14 mouse cellular contexts compared by ENCODE assay signal in genomic region chr8:117287966-117288365, GRCm38 (mm10). TPM values are rescaled to one million over a fixed set of nuclear protein-coding genes. Genes with fewer than 3 reads are reported as not detected.
DNase-seq lines count a peak whose midpoint lies in the region; ATAC-seq and TF ChIP-seq lines count a peak whose summit lies in the region.
"Had no signal": no experiment of that assay in that cellular context is flagged by ENCODE, and none has a peak within 500 bp of the region (broad histone marks: within the 10 kb centered on the region; RNA-seq: fewer than 3 reads in every experiment).

No protein-coding gene starts in this region.

- no peak for TF ChIP-seq POLR2A in spleen, adult 2 months (IDR thresholded peaks at IDR 0.05; ENCODE audit: low read depth, low read length)

- WGBS in spleen, adult 2 months, result 20% methylated on average over 8 of the region's 8 CpGs
- 46% methylated on average over 8 of the region's 8 CpGs for WGBS in lung, postnatal 0 days
- 92% methylated on average over 8 of the region's 8 CpGs for WGBS in midbrain, embryonic 14.5 days
- WGBS in hindbrain, embryonic 11.5 days, result 78% methylated on average over 8 of the region's 8 CpGs

- TF ChIP-seq EP300 in lung, postnatal 0 days (IDR thresholded peaks at IDR 0.05), result no peak

- no peaks in the 10 kb centered on the region for H3K27me3 ChIP-seq in spleen, adult 2 months (ENCODE audit: control insufficient read depth, insufficient read depth, low read length)
- no peaks in the 10 kb centered on the region for H3K27me3 ChIP-seq in lung, postnatal 0 days (replicated peaks; ENCODE audit: insufficient read depth, low read length)
- no peaks in the 10 kb centered on the region for H3K27me3 ChIP-seq in midbrain, embryonic 14.5 days (ENCODE audit: control insufficient read depth, insufficient read depth, low read length)
- no peaks in the 10 kb centered on the region for H3K27me3 ChIP-seq in hindbrain, embryonic 11.5 days (ENCODE audit: control insufficient read depth, insufficient read depth, low read length)
- H3K27me3 ChIP-seq: heart, embryonic 15.5 days; liver, embryonic 13.5 days had no signal

- H3K9ac ChIP-seq in lung, postnatal 0 days (replicated peaks; ENCODE audit: low read depth), result no peak overlapping the region
- H3K9ac ChIP-seq in midbrain, embryonic 14.5 days (replicated peaks; ENCODE audit: low read length), result no peak overlapping the region
- H3K9ac ChIP-seq in hindbrain, embryonic 11.5 days (ENCODE audit: low read depth, low read length), result no peak overlapping the region
- H3K9ac ChIP-seq: heart, embryonic 15.5 days; liver, embryonic 13.5 days had no signal

- H3K36me3 ChIP-seq in spleen, adult 2 months (ENCODE audit: control insufficient read depth, insufficient read depth, low read length), result no peaks in the 10 kb centered on the region
- no peaks in the 10 kb centered on the region; the same call in 1 of the 2 replicates for H3K36me3 ChIP-seq in lung, postnatal 0 days (ENCODE audit: insufficient read depth, low read length)
- peaks cover 4% of the 10 kb centered on the region for H3K36me3 ChIP-seq in midbrain, embryonic 14.5 days (ENCODE audit: control insufficient read depth, insufficient read depth, low read length)
- H3K36me3 ChIP-seq in hindbrain, embryonic 11.5 days (ENCODE audit: control insufficient read depth, insufficient read depth, low read length), result no peaks in the 10 kb centered on the region; the same call in 1 of the 2 replicates
- H3K36me3 ChIP-seq: heart, embryonic 15.5 days had no signal

- peak; percentile 32 for DNase-seq in adrenal gland, postnatal 10 days
- no peak for DNase-seq in adrenal gland, adult 18-20 months (ENCODE audit: low spot score in 2 of 2)
- peak in 1 of 2 experiments; percentile 41 for DNase-seq in spleen, adult 2 months (ENCODE audit: low read depth in 1 of 2, low spot score in 2 of 2)
- no peak for DNase-seq in spleen, postnatal 10 days (ENCODE audit: low spot score in 2 of 2)
- peak; percentile 74 for DNase-seq in lung, postnatal 0 days (ENCODE audit: low spot score)
- DNase-seq in midbrain, embryonic 14.5 days, result no peak
- DNase-seq in hindbrain, embryonic 11.5 days (ENCODE audit: low spot score), result no peak
- DNase-seq: cerebellum, adult 11 months; liver, embryonic 13.5 days; thymus, postnatal 36 days had no signal

- ATAC-seq in lung, postnatal 0 days, result peak; percentile 74
- peak; percentile 78 for ATAC-seq in neutrophil, adult 5-6 weeks (ENCODE audit: extremely low read depth, insufficient number of reproducible peaks, low FRiP score, poor library complexity, severe bottlenecking)
- ATAC-seq in midbrain, embryonic 14.5 days (ENCODE audit: low FRiP score, low TSS enrichment), result no peak
- ATAC-seq in hindbrain, embryonic 11.5 days (ENCODE audit: low FRiP score), result no peak

- H3K4me3 ChIP-seq in spleen, adult 2 months (ENCODE audit: extremely low read depth, insufficient read depth, insufficient read length), result no peak overlapping the region
- no peak overlapping the region for H3K4me3 ChIP-seq in lung, postnatal 0 days (ENCODE audit: low read depth, low read length)
- no peak overlapping the region for H3K4me3 ChIP-seq in midbrain, embryonic 14.5 days (replicated peaks; ENCODE audit: low read depth, low read length)
- H3K4me3 ChIP-seq in hindbrain, embryonic 11.5 days (ENCODE audit: low read depth, low read length), result no peak overlapping the region
- H3K4me3 ChIP-seq: forebrain, embryonic 10.5 days; heart, embryonic 15.5 days; left cerebral cortex, adult 2 months; liver, embryonic 13.5 days had no signal

- peaks cover 26% of the 10 kb centered on the region for H3K4me1 ChIP-seq in spleen, adult 2 months (ENCODE audit: control insufficient read depth, insufficient read depth, insufficient read length)
- peaks cover 5% of the 10 kb centered on the region; the same call in 1 of the 2 replicates for H3K4me1 ChIP-seq in lung, postnatal 0 days (ENCODE audit: insufficient read depth, low read depth, low read length)
- peaks cover 33% of the 10 kb centered on the region for H3K4me1 ChIP-seq in midbrain, embryonic 14.5 days (ENCODE audit: control insufficient read depth, insufficient read depth, low read length)
- H3K4me1 ChIP-seq in hindbrain, embryonic 11.5 days (replicated peaks; ENCODE audit: control insufficient read depth, insufficient read depth, low read length), result 0 out of 2 replicates have a peak, but pooled peaks cover 2% of the 10 kb centered on the region

- peak overlapping the region; percentile 40; the same call in 1 of the 2 replicates for H3K27ac ChIP-seq in spleen, adult 2 months (ENCODE audit: insufficient read depth, low read length)
- H3K27ac ChIP-seq in lung, postnatal 0 days (ENCODE audit: low read length), result peak overlapping the region; percentile 54; the same call in 1 of the 2 replicates
- no peak overlapping the region for H3K27ac ChIP-seq in midbrain, embryonic 14.5 days (replicated peaks; ENCODE audit: low read depth, low read length)
- no peak overlapping the region for H3K27ac ChIP-seq in hindbrain, embryonic 11.5 days (ENCODE audit: low read depth, low read length)
- H3K27ac ChIP-seq: forebrain, embryonic 10.5 days; heart, embryonic 15.5 days; left cerebral cortex, adult 2 months; liver, embryonic 13.5 days had no signal

- no peaks in the 10 kb centered on the region for H3K9me3 ChIP-seq in lung, postnatal 0 days (ENCODE audit: low read length)
- H3K9me3 ChIP-seq in midbrain, embryonic 14.5 days (ENCODE audit: control insufficient read depth, low read length), result peaks cover 3% of the 10 kb centered on the region; the same call in 1 of the 2 replicates
- H3K9me3 ChIP-seq in hindbrain, embryonic 11.5 days (ENCODE audit: control insufficient read depth, low read length), result no peaks in the 10 kb centered on the region
- H3K9me3 ChIP-seq: heart, embryonic 15.5 days; liver, embryonic 13.5 days had no signal

- no peak for TF ChIP-seq CTCF in spleen, adult 2 months (IDR thresholded peaks at IDR 0.05; ENCODE audit: extremely low read depth, insufficient read depth, insufficient read length, insufficient replicate concordance)
- TF ChIP-seq CTCF in lung, postnatal 0 days (IDR thresholded peaks at IDR 0.05), result no peak

- H3K4me2 ChIP-seq in lung, postnatal 0 days (replicated peaks; ENCODE audit: low read depth, low read length), result no peak overlapping the region
- H3K4me2 ChIP-seq in midbrain, embryonic 14.5 days (ENCODE audit: low read length), result no peak overlapping the region
- H3K4me2 ChIP-seq in hindbrain, embryonic 11.5 days (replicated peaks; ENCODE audit: low read depth, low read length), result no peak overlapping the region
- H3K4me2 ChIP-seq: heart, embryonic 15.5 days; liver, embryonic 13.5 days had no signal

RNA-seq across cellular contexts. Expression of gene Cmip, which starts 31.1 kb away (rescaled TPM):
- total RNA-seq in adrenal gland, postnatal 10 days (2021), result 10 to 100 TPM; 77.7 to 82.3 TPM
- 100 to 1,000 TPM; 115 to 162 TPM for total RNA-seq in adrenal gland, adult 18-20 months (2021)
- polyA plus RNA-seq in spleen, adult 2 months (2012; rRNA removed), result 48.2 and 67.6 TPM in 2 replicates
- 27.6 and 29.6 TPM in 2 replicates for polyA plus RNA-seq in lung, postnatal 0 days (2015; fragmentation: Nextera tagmentation; extraction: Ambion mirVana)
- total RNA-seq in neutrophil, adult 5-6 weeks (2017), result 70.7 and 74.6 TPM in 2 replicates
- polyA plus RNA-seq in midbrain, embryonic 14.5 days (2014; fragmentation: Nextera tagmentation; extraction: Ambion mirVana), result 106 and 128 TPM in 2 replicates
- 27.0 and 31.9 TPM in 2 replicates for polyA plus RNA-seq in hindbrain, embryonic 11.5 days (2014; fragmentation: Nextera tagmentation; extraction: Ambion mirVana)

Comparison
In these comparisons a context has a peak if more than half of its experiments do, and no peak if none do; other contexts are left out.
1. DNase-seq: peak in adrenal gland, postnatal 10 days (single experiment) and lung, postnatal 0 days (single experiment); none in adrenal gland, adult 18-20 months (0 of 2), spleen, postnatal 10 days (0 of 2), midbrain, embryonic 14.5 days (single experiment) and hindbrain, embryonic 11.5 days (single experiment).
2. H3K27ac ChIP-seq: peak in spleen, adult 2 months (single experiment) and lung, postnatal 0 days (single experiment); none in midbrain, embryonic 14.5 days (single experiment) and hindbrain, embryonic 11.5 days (single experiment).
3. ATAC-seq: peak in lung, postnatal 0 days (single experiment) and neutrophil, adult 5-6 weeks (single experiment); none in midbrain, embryonic 14.5 days (single experiment) and hindbrain, embryonic 11.5 days (single experiment).